Mouse (Mus musculus) embryonic facial prominence, embryonic 12.5 days (tissue): ENCODE data around the gene Aldh3a1. TPM values are rescaled to one million over a fixed set of nuclear protein-coding genes. Genes with fewer than 3 reads are reported as not detected.

Experiments used
- ATAC-seq: fragments of 200-750 bp; cut with Nextera tagmentation; 2 replicates; pipeline ENCODE4 v1.8.0; 2017; ENCODE audit not compliant: insufficient number of reproducible peaks, insufficient read depth, low FRiP score, low TSS enrichment
- H3K27ac ChIP-seq: fragments of 300-500 bp; sonication (generic); 2 replicates; pipeline ENCODE4 v1.5.1; 2016; ENCODE audit warnings: mild to moderate bottlenecking
- H3K27me3 ChIP-seq: fragments of 300-500 bp; sonication (generic); 2 replicates; pipeline ENCODE4 v1.6.1; 2016; ENCODE audit warnings: mild to moderate bottlenecking, moderate library complexity
- H3K36me3 ChIP-seq: fragments of 300-500 bp; sonication (generic); 2 replicates; pipeline ENCODE4 v1.6.1; 2016; ENCODE audit warnings: mild to moderate bottlenecking
- H3K4me1 ChIP-seq: fragments of 300-500 bp; sonication (generic); 2 replicates; pipeline ENCODE4 v1.6.1; 2016
- H3K4me2 ChIP-seq: fragments of 300-500 bp; sonication (generic); replicated peaks from 2 replicates; pipeline ENCODE4 v1.6.1; 2016; ENCODE audit warnings: mild to moderate bottlenecking, moderate library complexity
- H3K4me3 ChIP-seq: fragments of 300-500 bp; sonication (generic); 2 replicates; pipeline ENCODE4 v1.5.1; 2016; ENCODE audit warnings: mild to moderate bottlenecking
- H3K9ac ChIP-seq: fragments of 300-500 bp; sonication (generic); 2 replicates; pipeline ENCODE4 v1.6.1; 2016; ENCODE audit warnings: mild to moderate bottlenecking, moderate library complexity
- H3K9me3 ChIP-seq: fragments of 300-500 bp; sonication (generic); 2 replicates; pipeline ENCODE4 v1.6.1; 2016; ENCODE audit warnings: mild to moderate bottlenecking, moderate library complexity
- whole genome bisulfite sequencing: fragments of 180-500 bp; shearing (Covaris S2); methylation state at CpG from one replicate; pipeline ENCODE4 v1.1.7; 2016; 5-methylcytosine and 5-hydroxymethylcytosine counted together
- polyA plus RNA-seq: library from polyadenylated mRNA; unstranded; fragments of >200 nt; fragmentation: Nextera tagmentation; extraction: Ambion mirVana; gene quantifications from 2 replicates; pipeline ENCODE4 v1.2.1, GENCODE M21; 2016

Aldh3a1 gene
- polyA plus RNA-seq, 1 experiment from 2014 or later: 0.24 TPM

DNA sequence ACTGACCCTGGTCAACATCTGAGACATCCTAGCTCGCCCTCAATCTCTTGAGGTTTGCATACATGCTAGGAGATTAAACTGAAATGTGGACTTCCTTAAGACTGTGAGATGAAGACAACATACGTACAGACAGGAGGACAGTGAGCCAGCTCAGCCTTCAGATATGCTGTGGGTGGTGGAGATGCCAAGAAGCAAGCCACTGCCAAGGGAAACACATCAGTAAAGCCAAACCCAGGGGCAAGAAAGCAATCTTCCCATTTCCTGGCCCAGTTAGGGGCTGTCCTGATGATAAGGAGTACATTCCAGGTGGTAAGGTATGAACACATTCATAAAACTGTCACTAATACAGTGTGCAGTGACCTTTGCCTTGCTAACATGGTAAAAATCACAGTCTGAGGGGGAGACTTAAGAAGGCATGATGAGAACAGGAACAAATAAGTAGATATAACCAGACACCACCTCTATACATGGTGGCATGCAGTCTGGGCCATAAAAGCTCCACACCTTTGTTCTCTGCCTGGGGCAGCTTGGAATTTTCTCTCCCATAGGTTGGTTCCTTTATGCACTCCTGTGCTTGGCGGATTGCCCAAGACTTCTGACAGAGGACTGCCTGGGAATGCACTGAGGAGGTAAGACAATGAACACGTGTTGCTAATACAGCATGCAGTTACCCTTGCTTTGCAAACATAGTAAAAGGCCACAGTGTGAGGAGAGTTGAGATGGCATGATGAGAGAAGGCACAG, 7.5 kb upstream of the Aldh3a1 start:
- WGBS: 74% methylated on average over 4 of the region's 4 CpGs
- no peaks in the 10 kb centered on the region for H3K27me3 ChIP-seq
- no peak overlapping the region for H3K4me2 ChIP-seq
- H3K9me3 ChIP-seq: no peaks in the 10 kb centered on the region
- ATAC-seq: no peak
- no peak overlapping the region for H3K27ac ChIP-seq
- H3K4me1 ChIP-seq: no peaks in the 10 kb centered on the region; the same call in 1 of the 2 replicates
- H3K4me3 ChIP-seq: no peak overlapping the region
- H3K36me3 ChIP-seq: no peaks in the 10 kb centered on the region
- no peak overlapping the region for H3K9ac ChIP-seq

DNA sequence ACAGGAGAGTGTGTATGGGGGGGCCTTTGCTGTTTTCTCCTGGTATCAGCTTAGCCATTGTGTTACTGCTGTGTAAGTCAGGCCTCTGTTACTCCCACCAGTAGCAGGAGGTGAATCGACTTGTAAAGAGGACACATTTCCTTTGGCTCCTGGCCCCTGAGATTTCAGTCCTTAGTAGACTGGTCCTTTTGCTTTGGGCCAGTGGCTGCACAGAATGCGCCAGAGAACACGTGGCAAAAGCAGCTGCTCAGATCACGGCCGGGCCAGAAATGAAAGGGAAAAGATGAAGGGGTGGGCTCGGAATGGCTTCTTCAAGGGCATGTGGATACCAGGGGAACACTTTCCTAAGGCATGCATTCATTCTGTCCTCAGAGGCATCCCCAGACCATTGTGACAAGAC, 5.2 kb upstream of the Aldh3a1 start:
- Histone ChIP-seq H3K36me3 (no peaks in the 10 kb centered on the region), H3K9me3 (no peaks in the 10 kb centered on the region), H3K4me1 (peaks cover under 1% of the 10 kb centered on the region; the same call in 1 of the 2 replicates), H3K4me2 (no peak overlapping the region), H3K27ac (no peak overlapping the region), H3K4me3 (no peak overlapping the region), H3K27me3 (no peaks in the 10 kb centered on the region), H3K9ac (no peak overlapping the region)
- WGBS: 71% methylated on average over 6 of the region's 6 CpGs
- ATAC-seq: no peak

DNA sequence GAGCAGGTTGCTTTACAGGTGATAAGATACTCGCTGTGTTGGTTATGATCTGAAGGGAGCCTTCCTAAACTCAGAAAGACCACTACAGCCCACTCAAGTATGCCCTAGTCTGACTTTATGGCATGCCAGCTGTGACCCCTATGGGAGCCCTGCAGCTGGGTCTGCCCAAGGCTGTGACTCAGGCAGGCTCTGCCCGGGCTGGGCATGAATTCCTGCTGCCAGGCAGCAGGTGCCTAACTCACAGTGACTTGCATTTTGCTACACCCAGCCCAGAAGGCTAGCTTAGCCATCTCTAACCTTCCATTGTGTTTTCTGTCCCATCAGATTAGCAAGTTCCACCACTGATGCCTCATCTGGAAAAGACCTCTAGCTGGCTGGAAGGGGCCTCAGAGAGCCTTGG, 4.5 kb upstream of the Aldh3a1 start:
- H3K27ac ChIP-seq: no peak overlapping the region
- no peaks in the 10 kb centered on the region for H3K9me3 ChIP-seq
- H3K4me1 ChIP-seq: peaks cover 6% of the 10 kb centered on the region; the same call in 1 of the 2 replicates
- H3K9ac ChIP-seq: no peak overlapping the region
- H3K4me3 ChIP-seq: no peak overlapping the region
- 81% methylated on average over 2 of the region's 2 CpGs for WGBS
- no peak for ATAC-seq
- H3K36me3 ChIP-seq: no peaks in the 10 kb centered on the region
- H3K27me3 ChIP-seq: no peaks in the 10 kb centered on the region
- no peak overlapping the region for H3K4me2 ChIP-seq

DNA sequence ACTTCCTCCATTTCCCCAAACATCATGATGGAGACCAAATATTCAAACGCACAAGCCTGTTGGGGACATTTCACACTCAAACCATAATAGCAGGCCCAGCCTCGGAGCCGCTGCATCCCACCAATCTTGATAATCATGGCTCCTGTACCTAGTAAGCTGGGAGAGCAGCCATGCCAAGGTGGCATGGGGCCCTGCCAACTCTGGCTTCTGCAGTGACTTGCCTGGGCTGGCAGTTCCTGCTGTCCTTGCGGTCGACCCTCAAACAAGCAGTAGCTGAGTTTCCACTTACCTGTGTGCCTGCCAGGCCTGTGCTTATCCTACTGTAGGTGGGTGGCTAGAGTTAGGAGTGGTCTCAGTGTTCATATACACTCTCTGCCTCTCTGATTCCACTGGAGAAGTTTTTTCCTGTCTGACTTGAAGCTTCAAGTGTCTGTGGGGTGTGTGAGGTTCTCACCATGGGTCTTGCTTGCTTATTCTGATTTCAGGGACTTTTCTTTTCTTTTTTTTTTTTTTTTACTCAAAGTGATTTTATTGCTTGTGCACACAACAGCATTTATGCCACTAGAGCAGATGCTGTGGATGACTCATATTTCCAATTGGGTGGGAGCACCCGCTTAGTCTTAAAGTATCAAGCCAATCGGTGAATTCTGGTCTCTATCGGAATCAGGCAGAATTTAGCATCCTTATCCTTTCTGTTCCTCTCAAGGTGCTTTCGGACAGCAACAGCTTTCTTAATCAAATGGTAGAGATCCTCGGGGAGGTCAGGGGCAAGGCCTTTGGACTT, 2.0 kb upstream of the Aldh3a1 start:
- no peaks in the 10 kb centered on the region for H3K9me3 ChIP-seq
- WGBS: 94% methylated on average over 10 of the region's 10 CpGs
- H3K4me1 ChIP-seq: 0 out of 2 replicates have a peak, but pooled peaks cover 10% of the 10 kb centered on the region
- H3K9ac ChIP-seq: no peak overlapping the region
- no peak overlapping the region for H3K27ac ChIP-seq
- ATAC-seq: no peak
- no peaks in the 10 kb centered on the region for H3K36me3 ChIP-seq
- H3K27me3 ChIP-seq: no peaks in the 10 kb centered on the region
- H3K4me2 ChIP-seq: no peak overlapping the region
- H3K4me3 ChIP-seq: no peak overlapping the region

DNA sequence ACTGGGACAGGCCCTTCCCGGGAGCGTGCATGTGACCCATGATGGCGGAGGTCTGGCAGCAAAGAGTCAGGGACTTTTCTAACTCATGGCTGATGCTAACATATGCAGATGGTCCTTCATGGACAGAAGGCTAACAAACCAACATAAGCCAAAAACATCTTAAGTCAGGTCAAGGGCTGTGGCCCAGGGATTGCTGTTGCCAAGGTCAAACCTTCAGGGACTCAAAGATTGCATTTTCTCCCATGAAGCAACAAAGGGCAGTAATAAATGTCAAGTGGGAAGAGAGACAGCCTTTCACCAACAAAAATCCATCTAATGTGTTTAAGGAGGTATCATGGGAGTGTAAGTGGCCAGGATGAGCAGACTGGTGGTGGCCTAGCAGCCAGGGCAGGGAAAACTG, 1.2 kb upstream of the Aldh3a1 start:
- H3K4me2 ChIP-seq: no peak overlapping the region
- no peaks in the 10 kb centered on the region for H3K9me3 ChIP-seq
- 0 out of 2 replicates have a peak, but pooled peaks cover 10% of the 10 kb centered on the region for H3K4me1 ChIP-seq
- H3K4me3 ChIP-seq: no peak overlapping the region
- no peak overlapping the region for H3K27ac ChIP-seq
- WGBS: 95% methylated on average over 3 of the region's 3 CpGs
- H3K36me3 ChIP-seq: no peaks in the 10 kb centered on the region
- H3K27me3 ChIP-seq: 0 out of 2 replicates have a peak, but pooled peaks cover 3% of the 10 kb centered on the region
- no peak overlapping the region for H3K9ac ChIP-seq
- ATAC-seq: no peak

DNA sequence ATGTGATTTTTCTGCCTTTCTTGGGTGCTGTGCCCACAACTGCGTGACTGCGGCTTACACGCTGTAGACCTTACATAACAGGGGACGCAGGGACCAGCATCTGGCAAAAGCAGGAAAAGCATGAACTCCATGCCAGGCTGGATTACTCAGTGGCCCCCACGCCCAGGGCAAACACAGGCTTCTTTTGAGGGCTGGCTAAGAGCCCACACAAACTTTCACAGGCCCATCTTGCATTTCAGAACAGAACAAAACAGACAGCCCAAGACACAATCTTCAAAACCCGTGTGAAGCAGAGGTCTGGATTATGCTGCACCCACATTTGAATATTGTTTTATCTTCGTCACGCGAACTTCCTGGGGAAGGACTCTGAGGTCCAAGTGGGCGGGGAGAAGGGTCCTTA, 979 bp downstream of the Aldh3a1 start:
- WGBS: 81% methylated on average over 10 of the region's 10 CpGs
- H3K27ac ChIP-seq: no peak overlapping the region; the same call in 1 of the 2 replicates

DNA sequence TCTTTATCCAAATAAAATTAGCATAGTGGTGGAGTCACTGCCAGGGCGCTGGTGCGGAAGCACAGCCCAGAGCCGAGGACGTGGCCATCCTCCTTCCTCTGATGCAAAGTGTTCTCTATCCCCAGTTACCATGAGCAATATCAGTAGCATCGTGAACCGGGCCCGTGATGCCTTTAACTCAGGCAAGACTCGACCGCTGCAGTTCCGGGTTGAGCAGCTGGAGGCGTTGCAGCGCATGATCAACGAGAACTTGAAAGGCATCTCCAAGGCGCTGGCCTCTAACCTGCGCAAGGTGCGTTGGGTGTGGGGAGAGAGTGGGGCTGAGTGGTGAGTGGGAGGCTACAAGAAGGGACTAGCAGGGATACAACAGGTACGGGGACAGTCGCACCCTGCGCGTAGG, 4.8 kb downstream of the Aldh3a1 start:
- no peak overlapping the region for H3K9ac ChIP-seq
- no peak overlapping the region for H3K4me3 ChIP-seq
- H3K4me2 ChIP-seq: no peak overlapping the region
- H3K27ac ChIP-seq: no peak overlapping the region
- ATAC-seq: no peak
- WGBS: 40% methylated on average over 20 of the region's 20 CpGs
- H3K9me3 ChIP-seq: no peaks in the 10 kb centered on the region
- H3K27me3 ChIP-seq: peaks cover 24% of the 10 kb centered on the region
- 0 out of 2 replicates have a peak, but pooled peaks cover 10% of the 10 kb centered on the region for H3K4me1 ChIP-seq
- H3K36me3 ChIP-seq: no peaks in the 10 kb centered on the region

More for the DNA sequence above, 979 bp downstream of the Aldh3a1 start:
- Histone ChIP-seq H3K4me2 (no peak overlapping the region), H3K9me3 (no peaks in the 10 kb centered on the region), H3K36me3 (no peaks in the 10 kb centered on the region), H3K27me3 (peaks cover 24% of the 10 kb centered on the region), H3K9ac (no peak overlapping the region), H3K4me1 (0 out of 2 replicates have a peak, but pooled peaks cover 10% of the 10 kb centered on the region), H3K4me3 (no peak overlapping the region)
- ATAC-seq: no peak

DNA sequence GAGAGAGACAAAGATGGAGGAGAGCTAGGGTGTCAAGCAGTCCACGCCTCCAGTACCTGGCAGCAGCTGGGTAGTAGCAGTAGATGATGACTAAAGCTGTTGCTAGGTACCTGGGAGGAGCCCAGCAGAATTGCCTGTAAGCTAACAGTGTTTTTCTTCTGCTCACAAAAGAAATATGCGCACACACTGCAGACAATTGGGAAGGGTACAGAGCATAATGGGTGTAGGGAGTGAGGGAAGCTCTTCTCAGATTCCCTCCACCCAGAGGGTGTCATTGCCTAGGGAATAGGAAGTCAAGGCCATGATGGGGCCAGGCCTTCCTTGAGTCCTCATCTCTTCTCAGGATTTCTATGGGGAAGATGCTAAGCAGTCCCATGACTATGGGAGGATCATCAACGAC, 8.6 kb downstream of the Aldh3a1 start:
- no peak overlapping the region for H3K9ac ChIP-seq
- no peak overlapping the region for H3K4me3 ChIP-seq
- no peaks in the 10 kb centered on the region for H3K4me1 ChIP-seq
- 88% methylated on average over 3 of the region's 3 CpGs for WGBS
- no peaks in the 10 kb centered on the region for H3K9me3 ChIP-seq
- no peak overlapping the region for H3K27ac ChIP-seq
- no peaks in the 10 kb centered on the region for H3K36me3 ChIP-seq
- H3K4me2 ChIP-seq: no peak overlapping the region
- peaks cover 22% of the 10 kb centered on the region for H3K27me3 ChIP-seq
- no peak for ATAC-seq

DNA sequence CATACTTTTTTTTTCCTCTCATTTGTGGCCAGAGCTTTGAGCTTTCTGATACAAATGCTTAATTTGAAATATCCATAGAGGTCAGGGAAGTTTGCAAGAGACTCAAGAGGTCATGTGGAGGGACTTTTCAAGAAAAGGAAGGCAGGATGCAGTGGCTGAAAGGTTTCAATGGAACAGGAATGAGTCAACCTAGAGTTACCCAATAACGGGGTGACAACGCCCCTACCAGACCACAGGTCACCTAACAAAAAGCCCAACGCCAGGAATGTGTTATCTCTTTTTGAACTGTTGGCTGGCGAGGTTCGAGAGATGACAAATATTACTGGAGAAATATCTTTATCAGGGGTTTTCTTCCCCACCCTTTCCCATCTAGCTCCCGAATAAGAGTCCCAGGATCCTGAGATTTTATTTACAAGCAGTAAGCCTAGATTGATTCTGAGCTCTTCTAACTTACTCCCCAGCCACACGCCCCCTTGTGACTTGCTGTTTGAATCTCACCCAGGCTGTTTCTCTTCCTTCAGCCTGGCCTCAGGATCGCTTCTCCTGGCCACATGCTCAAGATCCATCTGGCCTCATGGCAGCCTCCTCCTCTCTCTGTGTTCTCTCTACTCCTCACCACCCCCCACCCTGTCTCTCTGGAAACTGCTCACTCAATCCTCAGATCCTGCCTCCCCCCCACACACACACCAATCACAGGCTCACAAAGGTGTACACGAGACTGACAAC, 13.0 kb downstream of the Aldh3a1 start:
- 74% methylated on average over 9 of the region's 9 CpGs for WGBS
- no peak overlapping the region for H3K27ac ChIP-seq

DNA sequence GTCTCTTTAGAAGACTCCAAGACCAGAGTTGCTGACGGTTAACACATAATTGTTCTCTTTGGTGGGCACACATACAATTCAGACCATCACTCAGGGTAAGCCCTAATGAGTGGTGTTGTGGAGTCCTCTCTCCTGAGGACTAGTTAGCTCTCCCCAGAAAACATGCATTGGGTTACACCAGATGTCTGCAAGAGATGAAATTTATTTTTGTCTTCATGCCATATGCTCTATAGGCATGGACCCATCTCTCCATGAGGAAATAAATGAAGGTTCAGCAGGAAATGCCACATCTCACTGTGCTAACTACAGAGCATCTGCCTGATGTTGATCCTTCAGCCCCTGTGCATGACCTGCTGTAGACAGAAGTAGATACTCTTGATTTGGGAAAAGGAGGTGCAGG, 14.7 kb downstream of the Aldh3a1 start:
- no peak for ATAC-seq
- Histone ChIP-seq H3K36me3 (no peaks in the 10 kb centered on the region), H3K4me1 (no peaks in the 10 kb centered on the region), H3K27ac (no peak overlapping the region), H3K9me3 (no peaks in the 10 kb centered on the region), H3K4me3 (no peak overlapping the region), H3K4me2 (no peak overlapping the region), H3K27me3 (no peaks in the 10 kb centered on the region), H3K9ac (no peak overlapping the region)
- 42% methylated on average over 1 of the region's 1 CpGs for WGBS

More for the DNA sequence above, 13.0 kb downstream of the Aldh3a1 start:
- H3K4me2 ChIP-seq: no peak overlapping the region
- H3K36me3 ChIP-seq: no peaks in the 10 kb centered on the region
- no peak overlapping the region for H3K4me3 ChIP-seq
- no peak overlapping the region for H3K9ac ChIP-seq
- no peaks in the 10 kb centered on the region for H3K27me3 ChIP-seq
- H3K4me1 ChIP-seq: no peaks in the 10 kb centered on the region
- H3K9me3 ChIP-seq: no peaks in the 10 kb centered on the region
- ATAC-seq: no peak

DNA sequence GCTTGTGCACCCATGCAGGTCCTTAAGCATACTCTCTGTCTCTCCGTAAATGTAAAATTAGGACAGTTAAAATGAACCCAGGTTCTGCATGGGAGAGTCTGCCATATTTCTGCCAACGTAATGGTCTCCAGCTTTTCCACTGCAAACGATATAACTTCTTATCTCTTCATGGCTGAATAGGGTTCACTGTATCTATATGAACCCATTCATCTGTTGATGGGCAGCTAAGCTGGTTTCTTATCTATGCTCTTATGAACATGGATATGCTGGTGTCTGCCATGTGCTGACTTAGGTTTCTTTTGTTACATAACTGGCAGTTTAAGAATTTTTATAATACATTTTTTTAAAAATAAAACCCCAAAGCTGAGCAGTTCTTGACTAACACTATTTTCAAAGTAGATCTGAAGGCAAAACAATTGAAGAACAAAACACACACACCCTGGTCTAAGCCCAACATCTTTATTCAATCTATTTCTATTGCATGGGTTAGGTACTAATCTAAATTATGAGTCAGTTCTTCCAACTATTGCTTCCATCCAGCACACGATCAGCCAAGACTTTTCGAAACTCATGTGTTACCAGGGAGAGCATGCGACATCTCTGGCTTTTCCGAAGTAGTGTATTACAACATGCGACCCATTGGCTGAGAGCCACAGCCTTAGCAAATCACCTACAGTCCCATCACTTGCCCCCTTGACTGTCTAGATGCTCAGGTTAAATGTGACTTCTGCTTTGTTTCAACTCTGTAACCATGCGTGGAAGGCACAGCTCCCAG, 15.8 kb downstream of the Aldh3a1 start:
- Histone ChIP-seq H3K9ac (no peak overlapping the region), H3K27ac (no peak overlapping the region), H3K9me3 (no peaks in the 10 kb centered on the region), H3K4me3 (no peak overlapping the region), H3K36me3 (no peaks in the 10 kb centered on the region), H3K4me2 (no peak overlapping the region), H3K4me1 (no peaks in the 10 kb centered on the region), H3K27me3 (no peaks in the 10 kb centered on the region)
- WGBS: 89% methylated on average over 9 of the region's 9 CpGs
- no peak for ATAC-seq
